Mouse (Mus musculus): Measurements from ENCODE around the gene Ep300. TPM values are rescaled to one million over a fixed set of nuclear protein-coding genes. Genes with fewer than 3 reads are reported as not detected.
A peak's percentile ranks its signal among the peaks of the same experiment; 100 is the strongest.
"Not testable (repeated sequence)": the region's sequence is repeated elsewhere in the genome, so short reads cannot be mapped to it uniquely, and the experiment has no call there.

Gene Ep300
- polyA plus RNA-seq, 1 experiment = 55.4 TPM

DNA sequence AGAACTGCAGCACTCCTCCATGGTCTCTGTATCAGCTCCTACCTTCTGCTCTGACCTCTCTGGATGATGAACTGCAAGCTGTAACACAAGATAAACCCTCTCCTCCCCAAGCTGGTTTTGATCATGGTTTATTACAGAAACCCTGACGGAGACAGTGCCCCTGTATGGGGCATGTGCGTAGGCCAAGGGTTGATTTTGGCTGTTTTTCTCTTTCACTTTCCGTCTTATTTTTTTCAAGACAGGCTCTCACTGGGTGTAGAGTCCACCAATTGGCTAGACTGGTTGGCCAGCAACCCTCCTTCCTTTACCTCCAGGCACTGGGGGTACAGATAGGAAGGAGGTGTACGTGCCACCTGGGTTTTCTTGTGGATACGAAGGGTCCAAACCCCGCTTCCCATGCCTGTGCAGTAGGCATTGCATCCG, 7.4 kb upstream of the Ep300 start:
- TF ChIP-seq POLR2A (IDR thresholded peaks at IDR 0.05; ENCODE audit: borderline replicate concordance, control insufficient read depth, low read depth, low read length) (no peak), CTCF (IDR thresholded peaks at IDR 0.05; ENCODE audit: control insufficient read depth, insufficient read depth, low read length) (no peak)
- peak overlapping the region; percentile 27 for H3K27ac ChIP-seq (ENCODE audit: control insufficient read depth, insufficient read depth, low read depth, low read length, poor library complexity)
- WGBS = 77% methylated on average over 7 of the region's 7 CpGs
- no peak overlapping the region for H3K4me3 ChIP-seq (replicated peaks; ENCODE audit: control insufficient read depth, low read depth, low read length)
- no peaks in the 10 kb centered on the region; the same call in 1 of the 2 replicates for H3K4me1 ChIP-seq (ENCODE audit: control insufficient read depth, insufficient read depth, low read length)

DNA sequence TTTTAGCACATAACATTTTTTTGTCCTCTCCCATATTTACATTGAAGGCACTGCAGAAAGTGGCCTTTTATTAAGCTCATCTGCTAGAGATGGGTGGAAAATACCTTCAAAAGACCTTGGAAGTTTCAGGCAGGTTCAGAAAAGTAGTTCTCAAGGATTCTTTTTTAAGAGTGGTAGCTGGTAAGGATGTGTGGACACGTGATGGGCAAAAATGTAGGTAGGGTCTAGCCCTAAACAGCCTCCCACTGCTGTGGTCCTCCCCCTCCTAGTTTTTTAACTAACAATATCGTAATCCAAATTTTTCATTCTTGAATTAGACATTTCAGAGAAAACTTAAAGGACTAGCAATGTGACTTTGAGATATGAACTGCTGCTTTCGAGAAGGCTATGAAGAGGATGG, 685 bp upstream of the Ep300 start:
- 5% methylated on average over 3 of the region's 3 CpGs for WGBS
- no peaks in the 10 kb centered on the region; the same call in 1 of the 2 replicates for H3K4me1 ChIP-seq (ENCODE audit: control insufficient read depth, insufficient read depth, low read length)
- peak overlapping the region; percentile 72 for H3K4me3 ChIP-seq (replicated peaks; ENCODE audit: control insufficient read depth, low read depth, low read length)
- TF ChIP-seq POLR2A (IDR thresholded peaks at IDR 0.05; ENCODE audit: borderline replicate concordance, control insufficient read depth, low read depth, low read length) = no peak
- no peak for TF ChIP-seq CTCF (IDR thresholded peaks at IDR 0.05; ENCODE audit: control insufficient read depth, insufficient read depth, low read length)
- peak overlapping the region; percentile 89 for H3K27ac ChIP-seq (ENCODE audit: control insufficient read depth, insufficient read depth, low read depth, low read length, poor library complexity)

DNA sequence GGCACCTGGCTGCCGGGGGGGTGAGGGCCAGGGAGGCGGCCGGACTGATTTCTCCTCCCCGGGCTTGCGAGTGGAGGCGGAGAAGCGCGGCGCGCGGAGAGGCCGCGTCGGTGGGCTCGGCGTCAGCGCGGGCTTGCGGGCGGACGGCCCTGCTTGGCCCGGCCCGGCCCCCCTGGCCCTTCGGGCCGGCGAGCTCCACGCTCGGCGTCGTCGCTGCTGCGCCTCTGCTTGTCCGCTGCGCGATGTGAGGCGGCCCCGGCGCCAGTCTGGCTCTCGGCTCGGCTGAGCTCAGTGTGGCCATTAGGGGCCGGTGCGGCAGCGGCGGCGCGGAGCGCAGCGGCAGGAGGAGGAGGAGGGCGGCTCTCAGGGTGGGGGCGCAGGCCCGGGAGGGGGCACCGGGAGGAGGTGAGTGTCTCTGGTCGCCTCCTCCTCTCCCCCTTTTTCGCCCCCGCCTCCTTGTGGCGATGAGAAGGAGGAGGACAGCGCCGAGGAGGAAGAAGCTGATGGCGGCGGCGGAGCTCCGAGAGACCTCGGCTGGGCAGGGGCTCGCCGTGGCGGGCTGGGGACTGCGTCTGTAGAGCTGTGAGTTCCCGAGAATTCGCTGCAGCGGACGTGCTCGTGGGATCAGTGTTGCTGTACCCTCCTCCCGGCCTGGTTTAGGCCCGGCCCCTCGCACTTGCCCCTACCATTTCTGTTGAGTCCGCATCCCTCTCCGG, 753 bp downstream of the Ep300 start:
- under 1% methylated on average over 57 of the region's 77 CpGs for WGBS
- Histone ChIP-seq H3K4me3 (replicated peaks; ENCODE audit: control insufficient read depth, low read depth, low read length) (peak overlapping the region; percentile 86), H3K27ac (ENCODE audit: control insufficient read depth, insufficient read depth, low read depth, low read length, poor library complexity) (peak overlapping the region; percentile 100), H3K4me1 (ENCODE audit: control insufficient read depth, insufficient read depth, low read length) (no peaks in the 10 kb centered on the region; the same call in 1 of the 2 replicates)
- no peak for TF ChIP-seq CTCF (IDR thresholded peaks at IDR 0.05; ENCODE audit: control insufficient read depth, insufficient read depth, low read length)
- peak; percentile 78; the same call in 1 of the 2 replicates for TF ChIP-seq POLR2A (IDR thresholded peaks at IDR 0.05; ENCODE audit: borderline replicate concordance, control insufficient read depth, low read depth, low read length)

GRCm38 (mm10) chr15:81586466-81586865, 1.3 kb downstream of the Ep300 start:
- TF ChIP-seq POLR2A (IDR thresholded peaks at IDR 0.05; ENCODE audit: borderline replicate concordance, control insufficient read depth, low read depth, low read length) = no peak
- TF ChIP-seq CTCF (IDR thresholded peaks at IDR 0.05; ENCODE audit: control insufficient read depth, insufficient read depth, low read length) = no peak
- Histone ChIP-seq H3K4me3 (replicated peaks; ENCODE audit: control insufficient read depth, low read depth, low read length) (peak overlapping the region; percentile 86), H3K4me1 (ENCODE audit: control insufficient read depth, insufficient read depth, low read length) (no peaks in the 10 kb centered on the region; the same call in 1 of the 2 replicates), H3K27ac (ENCODE audit: control insufficient read depth, insufficient read depth, low read depth, low read length, poor library complexity) (peak overlapping the region; percentile 100)
- WGBS = under 1% methylated on average over 28 of the region's 28 CpGs

- Histone ChIP-seq H3K4me3 (replicated peaks; ENCODE audit: control insufficient read depth, low read depth, low read length) (peak overlapping the region; percentile 40), H3K27ac (ENCODE audit: control insufficient read depth, insufficient read depth, low read depth, low read length, poor library complexity) (no peak overlapping the region), H3K4me1 (ENCODE audit: control insufficient read depth, insufficient read depth, low read length) (no peaks in the 10 kb centered on the region; the same call in 1 of the 2 replicates)
- TF ChIP-seq CTCF (IDR thresholded peaks at IDR 0.05; ENCODE audit: control insufficient read depth, insufficient read depth, low read length) = no peak
- 31% methylated on average over 2 of the region's 2 CpGs for WGBS
These were observed 2.5 kb downstream of the Ep300 start for GRCm38 (mm10) chr15:81587686-81588085.

- Histone ChIP-seq H3K4me3 (replicated peaks; ENCODE audit: control insufficient read depth, low read depth, low read length) (no peak overlapping the region), H3K27ac (ENCODE audit: control insufficient read depth, insufficient read depth, low read depth, low read length, poor library complexity) (no peak overlapping the region), H3K4me1 (ENCODE audit: control insufficient read depth, insufficient read depth, low read length) (no peaks in the 10 kb centered on the region; the same call in 1 of the 2 replicates)
- no peak for TF ChIP-seq POLR2A (IDR thresholded peaks at IDR 0.05; ENCODE audit: borderline replicate concordance, control insufficient read depth, low read depth, low read length)
- TF ChIP-seq CTCF (IDR thresholded peaks at IDR 0.05; ENCODE audit: control insufficient read depth, insufficient read depth, low read length) = no peak
- 46% methylated on average over 3 of the region's 3 CpGs for WGBS
These were observed 9.1 kb downstream of the Ep300 start for GRCm38 (mm10) chr15:81594146-81594696.

- WGBS = 81% methylated on average over 8 of the region's 8 CpGs
- H3K4me3 ChIP-seq (replicated peaks; ENCODE audit: control insufficient read depth, low read depth, low read length); H3K27ac ChIP-seq (ENCODE audit: control insufficient read depth, insufficient read depth, low read depth, low read length, poor library complexity); H3K4me1 ChIP-seq (ENCODE audit: control insufficient read depth, insufficient read depth, low read length): not testable (repeated sequence)
These were observed 13.6 kb downstream of the Ep300 start for GRCm38 (mm10) chr15:81598742-81599141.

DNA sequence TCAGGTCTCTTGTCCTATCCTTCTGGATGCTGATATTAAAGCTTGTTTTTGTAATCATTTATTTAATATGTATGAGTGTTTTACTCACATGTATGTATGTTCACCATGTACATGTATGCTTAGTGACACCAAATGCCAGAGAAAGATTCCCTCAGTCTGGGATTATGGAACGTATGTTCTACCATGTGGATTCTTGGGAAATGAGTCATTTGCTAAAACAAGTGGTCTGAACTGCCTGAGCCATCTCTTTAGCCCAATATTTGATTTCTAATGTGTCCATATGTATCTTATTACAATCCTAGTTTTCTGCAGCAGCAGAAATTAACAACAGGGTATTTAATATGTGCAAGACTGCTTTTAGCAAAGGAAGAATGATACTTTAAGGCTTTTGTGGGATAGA, 20.1 kb downstream of the Ep300 start:
- TF ChIP-seq CTCF (IDR thresholded peaks at IDR 0.05; ENCODE audit: control insufficient read depth, insufficient read depth, low read length) (no peak), POLR2A (IDR thresholded peaks at IDR 0.05; ENCODE audit: borderline replicate concordance, control insufficient read depth, low read depth, low read length) (no peak)
- no peak overlapping the region for H3K4me3 ChIP-seq (replicated peaks; ENCODE audit: control insufficient read depth, low read depth, low read length)
- no peaks in the 10 kb centered on the region for H3K4me1 ChIP-seq (ENCODE audit: control insufficient read depth, insufficient read depth, low read length)
- WGBS = 84% methylated on average over 1 of the region's 1 CpGs
- H3K27ac ChIP-seq (ENCODE audit: control insufficient read depth, insufficient read depth, low read depth, low read length, poor library complexity) = no peak overlapping the region

All from bone marrow, adult 2 months (tissue).